Mouse (Mus musculus) liver, adult 2 months (tissue): ENCODE results near the gene Hnrnph1.

ENCODE experiments used
- CTCF ChIP-seq: fragments of 200-500 bp; IDR thresholded peaks from 2 replicates; pipeline ENCODE4 v1.5.1; 2011; ENCODE audit warnings: low read depth, low read length, control low read depth
- POLR2A ChIP-seq: fragments of 200-500 bp; IDR thresholded peaks from 2 replicates; pipeline ENCODE4 v1.6.1; 2011; ENCODE audit warnings: low read length, control low read depth; ENCODE audit not compliant: insufficient read depth; ENCODE audit errors: extremely low read depth

DNA sequence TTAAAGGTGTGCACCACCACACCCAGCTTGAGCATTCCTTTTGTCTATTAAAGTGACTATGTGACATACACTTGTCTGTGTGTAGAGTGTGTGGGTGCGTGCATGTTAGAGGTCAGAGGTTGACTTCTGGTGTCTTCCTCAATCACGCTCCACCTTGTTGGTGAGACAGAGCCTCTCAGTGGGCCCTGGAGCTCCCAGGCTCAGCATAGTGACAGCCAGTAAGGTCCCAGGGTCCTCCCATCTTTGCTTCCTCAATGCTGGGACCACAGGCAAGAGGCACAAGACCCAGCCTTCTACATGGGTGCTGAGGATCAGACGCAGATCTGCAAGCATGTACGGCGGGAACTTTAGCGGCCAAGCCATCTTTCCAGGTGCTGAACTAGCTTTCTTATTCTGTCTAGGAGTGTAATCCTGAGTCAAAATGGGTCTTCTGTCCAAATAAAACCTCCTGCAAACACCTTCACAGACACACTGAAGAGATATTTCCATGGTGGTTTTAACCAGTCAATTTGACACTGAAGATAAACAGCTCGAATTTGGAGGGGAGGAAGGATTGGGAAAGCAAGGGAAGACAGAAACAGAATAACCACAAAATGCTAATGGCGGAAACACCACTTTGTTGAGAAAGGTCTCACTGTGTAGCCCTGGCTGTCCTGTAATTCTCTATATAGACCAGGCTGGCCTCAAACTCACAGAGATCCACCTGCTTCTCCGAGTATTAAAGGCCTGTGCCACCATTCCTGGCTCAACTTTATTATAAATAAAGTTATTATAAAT lies 30.3 kb upstream of the Hnrnph1 start:
- TF ChIP-seq CTCF (no peak), POLR2A (no peak)
